Mouse (Mus musculus): ENCODE measurements at regions not wholly inside any gene's neighbourhood (a gene's known extent, or its start where the extent isn't known, plus 50 kb on each side); places are given as distances from the start of the nearest gene placed in this dataset.

DNA sequence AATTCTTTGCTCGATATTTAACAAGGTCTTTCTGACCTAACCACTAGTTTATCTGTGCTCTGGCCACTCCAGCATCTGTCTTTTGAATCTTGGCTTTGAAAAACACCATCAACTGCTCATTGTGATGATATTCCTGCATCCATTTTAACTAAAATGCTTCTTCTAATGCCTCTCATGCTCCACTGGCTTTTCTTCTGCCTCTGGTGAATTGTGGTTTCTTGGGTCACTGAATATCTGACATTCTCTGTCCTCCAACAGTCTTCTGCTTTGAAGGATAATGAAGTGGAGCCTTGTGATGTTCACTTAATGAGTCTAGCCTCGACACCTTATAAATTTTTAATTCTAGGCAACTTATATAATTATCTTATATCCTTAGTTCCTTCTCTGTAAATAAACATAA lies 416.5 kb upstream of the Gm11114 start:
- in situ Hi-C loops (cut with MboI; ENCODE audit: low sequenced_read_pairs in 2 of 2, unreplicated experiment in 2 of 2): no loop called here
- H3K36me3 ChIP-seq (ENCODE audit: control insufficient read depth, insufficient read depth, low read length, poor library complexity, severe bottlenecking): no peaks in the 10 kb centered on the region
- DNase-seq (ENCODE audit: low read depth, low spot score): no peak
- no peaks in the 10 kb centered on the region for H3K9me3 ChIP-seq (ENCODE audit: control insufficient read depth, insufficient read depth, low read depth, low read length)
- no peak overlapping the region for H3K27ac ChIP-seq (ENCODE audit: insufficient read depth, low read depth, low read length, poor library complexity, severe bottlenecking)
- TF ChIP-seq HCFC1 (IDR thresholded peaks at IDR 0.05; ENCODE audit: borderline replicate concordance, insufficient read depth, low read length) (no peak), ZC3H11A (IDR thresholded peaks at IDR 0.05; ENCODE audit: borderline replicate concordance, low read depth, low read length) (no peak), MAFK (IDR thresholded peaks at IDR 0.05; ENCODE audit: insufficient read depth, low read depth, low read length) (no peak), CHD2 (IDR thresholded peaks at IDR 0.05; ENCODE audit: low read depth, low read length) (no peak), ZNF384 (IDR thresholded peaks at IDR 0.05; ENCODE audit: low read depth, low read length) (no peak)
- H3K4me3 ChIP-seq (ENCODE audit: insufficient read depth in 1 of 2, low read depth in 1 of 2, low read length in 2 of 2, poor library complexity in 1 of 2, severe bottlenecking in 1 of 2): no peak overlapping the region
- H3K9ac ChIP-seq (ENCODE audit: insufficient read depth, low read depth, low read length, poor library complexity, severe bottlenecking): no peak overlapping the region
- H3K4me1 ChIP-seq (ENCODE audit: control insufficient read depth in 2 of 2, insufficient read depth in 2 of 2, low read length in 2 of 2, poor library complexity in 1 of 2): no peaks in the 10 kb centered on the region

DNA sequence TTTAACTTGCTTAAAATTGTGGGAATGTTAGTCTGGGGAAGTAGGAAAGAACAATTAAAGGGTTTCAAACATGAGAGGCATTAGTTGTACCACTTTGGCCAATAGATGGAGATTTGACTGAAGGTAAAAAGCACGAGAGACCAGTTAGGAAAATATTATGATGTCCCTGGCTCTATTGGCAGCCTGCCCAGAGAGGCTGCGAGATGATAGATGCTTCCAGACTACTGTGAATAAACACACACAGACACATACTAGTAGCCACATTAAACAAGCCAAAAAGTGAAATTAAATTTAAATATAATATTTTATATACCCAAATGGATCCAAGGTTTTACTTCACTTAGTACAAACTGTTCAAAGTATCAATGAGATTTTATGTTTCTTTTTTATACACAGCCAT lies 411.9 kb upstream of the Gm11114 start:
- DNase-seq (ENCODE audit: low read depth, low spot score): no peak
- TF ChIP-seq MAFK (IDR thresholded peaks at IDR 0.05; ENCODE audit: insufficient read depth, low read depth, low read length): no peak
- no peak for TF ChIP-seq ZNF384 (IDR thresholded peaks at IDR 0.05; ENCODE audit: low read depth, low read length)
- TF ChIP-seq CHD2 (IDR thresholded peaks at IDR 0.05; ENCODE audit: low read depth, low read length): no peak
- no peak for TF ChIP-seq HCFC1 (IDR thresholded peaks at IDR 0.05; ENCODE audit: borderline replicate concordance, insufficient read depth, low read length)
- TF ChIP-seq ZC3H11A (IDR thresholded peaks at IDR 0.05; ENCODE audit: borderline replicate concordance, low read depth, low read length): no peak
- H3K4me1 ChIP-seq (ENCODE audit: control insufficient read depth in 2 of 2, insufficient read depth in 2 of 2, low read length in 2 of 2, poor library complexity in 1 of 2): no peaks in the 10 kb centered on the region
- H3K36me3 ChIP-seq (ENCODE audit: control insufficient read depth, insufficient read depth, low read length, poor library complexity, severe bottlenecking): no peaks in the 10 kb centered on the region
- no peak overlapping the region for H3K9ac ChIP-seq (ENCODE audit: insufficient read depth, low read depth, low read length, poor library complexity, severe bottlenecking)
- H3K9me3 ChIP-seq (ENCODE audit: control insufficient read depth, insufficient read depth, low read depth, low read length): no peaks in the 10 kb centered on the region
- in situ Hi-C loops (cut with MboI; ENCODE audit: low sequenced_read_pairs in 2 of 2, unreplicated experiment in 2 of 2): no loop called here
- no peak overlapping the region for H3K27ac ChIP-seq (ENCODE audit: insufficient read depth, low read depth, low read length, poor library complexity, severe bottlenecking)
- H3K4me3 ChIP-seq (ENCODE audit: insufficient read depth in 1 of 2, low read depth in 1 of 2, low read length in 2 of 2, poor library complexity in 1 of 2, severe bottlenecking in 1 of 2): no peak overlapping the region

DNA sequence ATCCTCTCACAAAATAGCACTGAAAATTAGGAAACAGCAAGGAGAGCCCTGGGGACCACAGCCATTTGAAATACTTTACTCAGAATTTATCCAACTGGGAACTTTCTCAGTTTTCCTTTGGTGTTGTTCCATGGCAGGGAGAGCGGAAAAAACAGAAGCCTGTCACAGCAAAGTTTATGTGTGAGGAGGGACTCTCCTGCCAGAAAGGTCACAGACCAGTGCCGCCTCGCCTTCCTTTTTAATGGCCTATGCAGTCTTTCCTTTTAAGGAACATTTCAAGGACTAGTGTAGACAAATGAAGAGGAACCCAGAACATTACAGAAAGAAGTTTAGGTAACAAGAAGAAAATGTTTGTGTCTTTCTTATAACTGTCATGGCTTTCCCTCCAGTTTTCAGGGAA lies 406.3 kb upstream of the Gm11114 start:
- no peak for DNase-seq (ENCODE audit: low read depth, low spot score)
- no peaks in the 10 kb centered on the region for H3K9me3 ChIP-seq (ENCODE audit: control insufficient read depth, insufficient read depth, low read depth, low read length)
- no peak overlapping the region for H3K27ac ChIP-seq (ENCODE audit: insufficient read depth, low read depth, low read length, poor library complexity, severe bottlenecking)
- no peak overlapping the region for H3K9ac ChIP-seq (ENCODE audit: insufficient read depth, low read depth, low read length, poor library complexity, severe bottlenecking)
- H3K4me1 ChIP-seq (ENCODE audit: control insufficient read depth in 2 of 2, insufficient read depth in 2 of 2, low read length in 2 of 2, poor library complexity in 1 of 2): no peaks in the 10 kb centered on the region
- H3K4me3 ChIP-seq (ENCODE audit: insufficient read depth in 1 of 2, low read depth in 1 of 2, low read length in 2 of 2, poor library complexity in 1 of 2, severe bottlenecking in 1 of 2): no peak overlapping the region
- TF ChIP-seq CHD2 (IDR thresholded peaks at IDR 0.05; ENCODE audit: low read depth, low read length) (no peak), ZNF384 (IDR thresholded peaks at IDR 0.05; ENCODE audit: low read depth, low read length) (no peak), MAFK (IDR thresholded peaks at IDR 0.05; ENCODE audit: insufficient read depth, low read depth, low read length) (no peak), HCFC1 (IDR thresholded peaks at IDR 0.05; ENCODE audit: borderline replicate concordance, insufficient read depth, low read length) (no peak), ZC3H11A (IDR thresholded peaks at IDR 0.05; ENCODE audit: borderline replicate concordance, low read depth, low read length) (no peak)
- no peaks in the 10 kb centered on the region for H3K36me3 ChIP-seq (ENCODE audit: control insufficient read depth, insufficient read depth, low read length, poor library complexity, severe bottlenecking)
- in situ Hi-C loops (cut with MboI; ENCODE audit: low sequenced_read_pairs in 2 of 2, unreplicated experiment in 2 of 2): no loop called here

DNA sequence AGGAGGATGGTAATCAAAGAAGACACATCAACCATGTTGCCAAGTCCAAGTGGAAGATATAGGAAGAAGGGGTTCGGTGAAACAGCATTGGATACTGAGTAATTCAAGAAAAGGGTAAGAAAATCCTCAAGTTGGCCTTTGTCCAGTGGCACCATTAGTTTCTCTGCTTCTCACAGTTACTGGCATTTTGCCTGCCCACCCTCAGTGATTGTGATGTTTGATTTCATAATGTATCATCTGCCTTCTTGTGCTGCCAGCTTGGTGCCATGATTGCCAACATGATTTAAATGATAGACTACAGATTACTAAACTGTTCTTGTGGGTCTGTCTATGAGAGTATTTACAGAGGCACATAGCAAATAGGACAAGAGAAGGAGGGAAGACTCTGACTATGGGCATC lies 399.3 kb upstream of the Gm11114 start:
- H3K9ac ChIP-seq (ENCODE audit: insufficient read depth, low read depth, low read length, poor library complexity, severe bottlenecking): no peak overlapping the region
- in situ Hi-C loops (cut with MboI; ENCODE audit: low sequenced_read_pairs in 2 of 2, unreplicated experiment in 2 of 2): no loop called here
- no peak overlapping the region for H3K27ac ChIP-seq (ENCODE audit: insufficient read depth, low read depth, low read length, poor library complexity, severe bottlenecking)
- no peaks in the 10 kb centered on the region for H3K36me3 ChIP-seq (ENCODE audit: control insufficient read depth, insufficient read depth, low read length, poor library complexity, severe bottlenecking)
- no peaks in the 10 kb centered on the region for H3K9me3 ChIP-seq (ENCODE audit: control insufficient read depth, insufficient read depth, low read depth, low read length)
- no peak for DNase-seq (ENCODE audit: low read depth, low spot score)
- TF ChIP-seq CHD2 (IDR thresholded peaks at IDR 0.05; ENCODE audit: low read depth, low read length): no peak
- TF ChIP-seq ZNF384 (IDR thresholded peaks at IDR 0.05; ENCODE audit: low read depth, low read length): no peak
- TF ChIP-seq HCFC1 (IDR thresholded peaks at IDR 0.05; ENCODE audit: borderline replicate concordance, insufficient read depth, low read length): no peak
- no peak for TF ChIP-seq ZC3H11A (IDR thresholded peaks at IDR 0.05; ENCODE audit: borderline replicate concordance, low read depth, low read length)
- TF ChIP-seq MAFK (IDR thresholded peaks at IDR 0.05; ENCODE audit: insufficient read depth, low read depth, low read length): no peak
- H3K4me1 ChIP-seq (ENCODE audit: control insufficient read depth in 2 of 2, insufficient read depth in 2 of 2, low read length in 2 of 2, poor library complexity in 1 of 2): no peaks in the 10 kb centered on the region
- no peak overlapping the region for H3K4me3 ChIP-seq (ENCODE audit: insufficient read depth in 1 of 2, low read depth in 1 of 2, low read length in 2 of 2, poor library complexity in 1 of 2, severe bottlenecking in 1 of 2)

DNA sequence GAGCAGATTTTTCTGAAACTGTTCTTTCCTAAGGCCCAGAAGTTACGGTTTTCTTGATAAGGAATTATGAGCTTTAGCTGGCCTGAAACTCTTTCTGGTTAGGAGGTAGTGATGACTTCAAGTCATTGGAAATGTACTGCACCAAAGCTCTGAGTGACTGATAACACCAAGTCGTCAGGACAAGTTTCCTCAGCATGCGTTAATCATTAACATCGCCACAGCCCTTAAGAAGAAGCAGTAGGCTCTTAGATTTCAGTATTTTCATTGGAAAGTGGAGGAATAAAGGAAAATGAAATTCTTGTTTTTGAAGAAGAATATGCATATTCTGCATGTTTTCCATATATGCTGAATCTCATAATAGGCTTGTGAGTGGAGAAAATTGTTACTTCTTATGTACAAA lies 390.3 kb upstream of the Gm11114 start:
- H3K27ac ChIP-seq (ENCODE audit: insufficient read depth, low read depth, low read length, poor library complexity, severe bottlenecking): no peak overlapping the region
- H3K9ac ChIP-seq (ENCODE audit: insufficient read depth, low read depth, low read length, poor library complexity, severe bottlenecking): no peak overlapping the region
- H3K36me3 ChIP-seq (ENCODE audit: control insufficient read depth, insufficient read depth, low read length, poor library complexity, severe bottlenecking): no peaks in the 10 kb centered on the region
- TF ChIP-seq ZC3H11A (IDR thresholded peaks at IDR 0.05; ENCODE audit: borderline replicate concordance, low read depth, low read length) (no peak), HCFC1 (IDR thresholded peaks at IDR 0.05; ENCODE audit: borderline replicate concordance, insufficient read depth, low read length) (no peak), MAFK (IDR thresholded peaks at IDR 0.05; ENCODE audit: insufficient read depth, low read depth, low read length) (no peak), ZNF384 (IDR thresholded peaks at IDR 0.05; ENCODE audit: low read depth, low read length) (no peak), CHD2 (IDR thresholded peaks at IDR 0.05; ENCODE audit: low read depth, low read length) (no peak)
- H3K9me3 ChIP-seq (ENCODE audit: control insufficient read depth, insufficient read depth, low read depth, low read length): no peaks in the 10 kb centered on the region
- in situ Hi-C loops (cut with MboI; ENCODE audit: low sequenced_read_pairs in 2 of 2, unreplicated experiment in 2 of 2): no loop called here
- H3K4me1 ChIP-seq (ENCODE audit: control insufficient read depth in 2 of 2, insufficient read depth in 2 of 2, low read length in 2 of 2, poor library complexity in 1 of 2): no peaks in the 10 kb centered on the region
- H3K4me3 ChIP-seq (ENCODE audit: insufficient read depth in 1 of 2, low read depth in 1 of 2, low read length in 2 of 2, poor library complexity in 1 of 2, severe bottlenecking in 1 of 2): no peak overlapping the region
- no peak for DNase-seq (ENCODE audit: low read depth, low spot score)
